Mouse (Mus musculus) forebrain, embryonic 14.5 days (tissue): ENCODE measurements around the gene Dock11. TPM values are rescaled to one million over a fixed set of nuclear protein-coding genes. Genes with fewer than 3 reads are reported as not detected.

ENCODE experiments used
- ATAC-seq: fragments of 200-750 bp; cut with Nextera tagmentation; 2 replicates; pipeline ENCODE4 v1.8.0; 2017; ENCODE audit warnings: mild to moderate bottlenecking, moderate library complexity
- DNase-seq: peaks from one replicate; pipeline ENCODE4 v3.0.0-alpha.2; 2015; ENCODE audit warnings: low spot score
- H3K27ac ChIP-seq: fragments of 300-500 bp; sonication (generic); 2 replicates; pipeline ENCODE4 v1.5.1; 2014; ENCODE audit warnings: low read depth, mild to moderate bottlenecking, control low read depth, low read length, moderate library complexity
- H3K27me3 ChIP-seq: fragments of 300-500 bp; sonication (generic); replicated peaks from 2 replicates; pipeline ENCODE4 v1.6.1; 2014; ENCODE audit warnings: low read length, control low read depth, mixed read lengths; ENCODE audit not compliant: control insufficient read depth, insufficient read depth
- H3K36me3 ChIP-seq: fragments of 300-500 bp; sonication (generic); 2 replicates; pipeline ENCODE4 v1.6.1; 2014; ENCODE audit warnings: low read length, control low read depth; ENCODE audit not compliant: control insufficient read depth, insufficient read depth
- H3K4me1 ChIP-seq: fragments of 300-500 bp; sonication (generic); 2 replicates; pipeline ENCODE4 v1.6.1; 2014; ENCODE audit warnings: antibody characterized with exemption, low read length, control low read depth; ENCODE audit not compliant: control insufficient read depth, insufficient read depth
- H3K4me2 ChIP-seq: fragments of 300-500 bp; sonication (generic); 2 replicates; pipeline ENCODE4 v1.6.1; 2014; ENCODE audit warnings: mild to moderate bottlenecking, control low read depth, low read length
- H3K4me3 ChIP-seq: fragments of 300-500 bp; sonication (generic); 2 replicates; pipeline ENCODE4 v1.5.1; 2014; ENCODE audit warnings: low read depth, low read length, control low read depth
- H3K9ac ChIP-seq: fragments of 300-500 bp; sonication (generic); 2 replicates; pipeline ENCODE4 v1.6.1; 2014; ENCODE audit warnings: mild to moderate bottlenecking, low read length, control low read depth, moderate library complexity
- H3K9me3 ChIP-seq: fragments of 300-500 bp; sonication (generic); replicated peaks from 2 replicates; pipeline ENCODE4 v1.6.1; 2016; ENCODE audit warnings: low read length, control low read depth, mixed read lengths; ENCODE audit not compliant: control insufficient read depth
- WGBS: fragments of 180-500 bp; shearing (Covaris S2); extraction: QIAGEN DNeasy Blood & Tissue Kit; methylation state at CpG from one replicate; pipeline ENCODE4 v1.1.7; 2014; 5-methylcytosine and 5-hydroxymethylcytosine counted together
- polyA plus RNA-seq: library from polyadenylated mRNA; unstranded; fragments of >200 nt; fragmentation: Nextera tagmentation; extraction: Ambion mirVana; gene quantifications from 2 replicates; pipeline ENCODE4 v1.2.1, GENCODE M21; 2014

Gene Dock11
- polyA plus RNA-seq, 1 experiment from 2014 or later = 19.0 TPM

- Histone ChIP-seq H3K36me3 (no peaks in the 10 kb centered on the region), H3K4me3 (no peak overlapping the region), H3K9ac (no peak overlapping the region), H3K27ac (no peak overlapping the region), H3K9me3 (no peaks in the 10 kb centered on the region), H3K27me3 (no peaks in the 10 kb centered on the region), H3K4me1 (no peaks in the 10 kb centered on the region), H3K4me2 (no peak overlapping the region)
- ATAC-seq (no peak), DNase-seq (no peak)
- 35% methylated on average over 3 of the region's 3 CpGs for WGBS
Measured at GRCm38 (mm10) chrX:36108601-36109000, 220.0 kb downstream of the Dock11 start.

- Histone ChIP-seq H3K4me3 (peak within 1 kb of the TSS; percentile 39), H3K36me3 (no peaks in the 10 kb centered on the region), H3K4me2 (peak within 1 kb of the TSS; percentile 67), H3K27me3 (no peaks in the 10 kb centered on the region), H3K27ac (no peak within 1 kb of the TSS), H3K4me1 (no peaks in the 10 kb centered on the region), H3K9me3 (no peaks in the 10 kb centered on the region), H3K9ac (peak within 1 kb of the TSS; percentile 46)
- ATAC-seq (peak; percentile 69), DNase-seq (peak; percentile 11)
- 23% methylated on average over 47 of the region's 51 CpGs for WGBS
Measured at GRCm38 (mm10) chrX:36111622-36112421, 223.2 kb downstream of the Dock11 start, which contains the start of gene Il13ra1. Il13ra1 (plus strand) TSS chrX:36112110.

GRCm38 (mm10) chrX:36112422-36112750, 223.8 kb downstream of the Dock11 start:
- Histone ChIP-seq H3K4me1 (no peaks in the 10 kb centered on the region), H3K9me3 (no peaks in the 10 kb centered on the region), H3K27me3 (no peaks in the 10 kb centered on the region), H3K27ac (no peak overlapping the region), H3K4me3 (peak overlapping the region; percentile 39), H3K4me2 (peak overlapping the region; percentile 67), H3K36me3 (no peaks in the 10 kb centered on the region), H3K9ac (peak overlapping the region; percentile 46)
- no peak; the same call in 1 of the 2 replicates for ATAC-seq
- DNase-seq = no peak
- WGBS = 43% methylated on average over 9 of the region's 9 CpGs

GRCm38 (mm10) chrX:36115171-36115570, 226.5 kb downstream of the Dock11 start:
- DNase-seq = no peak
- no peak overlapping the region for H3K4me3 ChIP-seq
- no peak overlapping the region for H3K4me2 ChIP-seq
- H3K4me1 ChIP-seq = no peaks in the 10 kb centered on the region
- no peak overlapping the region for H3K9ac ChIP-seq
- WGBS = 90% methylated on average over 4 of the region's 4 CpGs
- no peak overlapping the region for H3K27ac ChIP-seq
- H3K36me3 ChIP-seq = no peaks in the 10 kb centered on the region
- no peak for ATAC-seq
- no peaks in the 10 kb centered on the region for H3K27me3 ChIP-seq
- H3K9me3 ChIP-seq = no peaks in the 10 kb centered on the region

Other genes with a start within 250 kb of the Dock11 start
- gene Il13ra1, start 223.3 kb downstream of the Dock11 start, polyA plus RNA-seq = 5.2 and 7.7 TPM in 2 replicates